Mouse (Mus musculus) G1E (cell line): ENCODE measurements around the gene 1700066M21Rik. TPM values are rescaled to one million over a fixed set of nuclear protein-coding genes. Genes with fewer than 3 reads are reported as not detected.
A peak's percentile ranks its signal among the peaks of the same experiment; 100 is the strongest.

Experiments
- ATAC-seq: 2 replicates; pipeline ENCODE4 v1.8.0; 2016; ENCODE audit warnings: mild to moderate bottlenecking; ENCODE audit not compliant: insufficient number of reproducible peaks, poor library complexity, low FRiP score, severe bottlenecking; ENCODE audit errors: extremely low read depth
- DNase-seq: peaks from one replicate; pipeline ENCODE4 v3.0.0; 2012; ENCODE audit warnings: low spot score
- H3K27me3 ChIP-seq: 2 replicates; pipeline ENCODE4 v1.6.1; 2012; ENCODE audit warnings: mild to moderate bottlenecking, low read length, inconsistent platforms; ENCODE audit not compliant: insufficient read depth
- H3K36me3 ChIP-seq: replicated peaks from 2 replicates; pipeline ENCODE3; 2012; ENCODE audit warnings: mild to moderate bottlenecking, inconsistent platforms
- H3K4me1 ChIP-seq: 2 replicates; pipeline ENCODE4 v1.6.1; 2012; ENCODE audit warnings: low read depth, low read length, inconsistent platforms, mixed read lengths; ENCODE audit not compliant: insufficient read depth
- H3K4me3 ChIP-seq: 2 replicates; pipeline ENCODE4 v1.5.1; 2012; ENCODE audit warnings: low read depth, mild to moderate bottlenecking, inconsistent platforms, low read length, moderate library complexity, mixed read lengths
- H3K9me3 ChIP-seq: replicated peaks from 2 replicates; pipeline ENCODE4 v1.6.1; 2012; ENCODE audit warnings: inconsistent platforms
- CTCF ChIP-seq: IDR thresholded peaks from 2 replicates; pipeline ENCODE4 v1.5.1; 2012; ENCODE audit warnings: low read depth, low read length, inconsistent platforms, mixed read lengths
- GATA1 ChIP-seq: IDR thresholded peaks from 2 replicates; pipeline ENCODE4 v1.6.1; 2012; ENCODE audit warnings: borderline replicate concordance, low read length, inconsistent platforms, mixed read lengths
- GATA2 ChIP-seq: IDR thresholded peaks from 2 replicates; pipeline ENCODE4 v1.6.1; 2012; ENCODE audit warnings: low read depth, low read length, inconsistent platforms, borderline replicate concordance
- POLR2AphosphoS5 ChIP-seq: IDR thresholded peaks from 2 replicates; pipeline ENCODE4 v1.6.1; 2012; ENCODE audit warnings: low read depth, low read length, inconsistent platforms; ENCODE audit not compliant: insufficient replicate concordance
- TAL1 ChIP-seq: conservative IDR thresholded peaks from 2 replicates; pipeline ENCODE4 v1.6.1; 2012; ENCODE audit warnings: low read depth, low read length, inconsistent platforms, mixed read lengths
- polyA plus RNA-seq: library from polyadenylated mRNA; stranded (reverse); fragments of >175 nt; gene quantifications from 2 replicates; pipeline ENCODE4 v1.2.3, GENCODE M21; 2012
- total RNA-seq, 2 experiments: library from RNA; stranded (forward) in 1 of 2; stranded (reverse) in 1 of 2; fragments of 200-1000 nt in 1 of 2; fragments of >200 nt in 1 of 2; fragmentation: Nextera tagmentation in 1 of 2; gene quantifications; 2 replicates each; pipeline ENCODE4 v1.2.3; 2014 to 2017

Gene 1700066M21Rik
- total and polyA plus RNA-seq, 3 experiments: 14.6 to 27.2 (median 25.5) TPM

GRCm38 (mm10) chr1:57369111-57369510 lies 8.3 kb upstream of the 1700066M21Rik start:
- Histone ChIP-seq H3K9me3 (no peaks in the 10 kb centered on the region; the same call in 1 of the 2 replicates), H3K27me3 (no peaks in the 10 kb centered on the region), H3K4me1 (0 out of 2 replicates have a peak, but pooled peaks cover 4% of the 10 kb centered on the region), H3K4me3 (no peak overlapping the region), H3K36me3 (peaks cover 14% of the 10 kb centered on the region)
- DNase-seq (no peak), ATAC-seq (no peak)
- TF ChIP-seq TAL1 (no peak), POLR2AphosphoS5 (no peak), GATA1 (no peak)

GRCm38 (mm10) chr1:57370451-57370850 lies 7.0 kb upstream of the 1700066M21Rik start:
- no peak overlapping the region for H3K4me3 ChIP-seq
- no peaks in the 10 kb centered on the region for H3K27me3 ChIP-seq
- no peaks in the 10 kb centered on the region; the same call in 1 of the 2 replicates for H3K9me3 ChIP-seq
- peaks cover 18% of the 10 kb centered on the region for H3K36me3 ChIP-seq
- no peak for TF ChIP-seq POLR2AphosphoS5
- TF ChIP-seq GATA2: no peak
- TF ChIP-seq TAL1: no peak
- TF ChIP-seq GATA1: no peak
- TF ChIP-seq CTCF: no peak
- no peak for DNase-seq
- peaks cover 8% of the 10 kb centered on the region for H3K4me1 ChIP-seq
- ATAC-seq: no peak

- Histone ChIP-seq H3K9me3 (no peaks in the 10 kb centered on the region; the same call in 1 of the 2 replicates), H3K36me3 (peaks cover 29% of the 10 kb centered on the region), H3K4me3 (no peak overlapping the region), H3K27me3 (no peaks in the 10 kb centered on the region), H3K4me1 (peaks cover 37% of the 10 kb centered on the region)
- TF ChIP-seq GATA2 (no peak), CTCF (no peak), POLR2AphosphoS5 (no peak), GATA1 (no peak), TAL1 (no peak)
- DNase-seq: peak; percentile 20
- ATAC-seq: no peak
Measured at GRCm38 (mm10) chr1:57375276-57375675, 2.1 kb upstream of the 1700066M21Rik start.

GRCm38 (mm10) chr1:57376806-57377205 lies 614 bp upstream of the 1700066M21Rik start:
- no peak for TF ChIP-seq POLR2AphosphoS5
- no peak for TF ChIP-seq TAL1
- no peak for TF ChIP-seq GATA2
- no peak for TF ChIP-seq CTCF
- TF ChIP-seq GATA1: no peak
- Histone ChIP-seq H3K36me3 (peaks cover 36% of the 10 kb centered on the region), H3K27me3 (no peaks in the 10 kb centered on the region), H3K9me3 (no peaks in the 10 kb centered on the region; the same call in 1 of the 2 replicates), H3K4me3 (peak overlapping the region; percentile 95), H3K4me1 (peaks cover 37% of the 10 kb centered on the region)
- ATAC-seq (no peak), DNase-seq (peak; percentile 15)

- Histone ChIP-seq H3K9me3 (no peaks in the 10 kb centered on the region), H3K4me1 (no peaks in the 10 kb centered on the region), H3K27me3 (no peaks in the 10 kb centered on the region), H3K36me3 (peaks cover 47% of the 10 kb centered on the region), H3K4me3 (no peak overlapping the region)
- TF ChIP-seq POLR2AphosphoS5 (no peak), GATA1 (no peak), TAL1 (no peak), GATA2 (no peak), CTCF (no peak)
- DNase-seq: no peak
- ATAC-seq: no peak
Measured at GRCm38 (mm10) chr1:57386519-57386918, 9.1 kb downstream of the 1700066M21Rik start.

GRCm38 (mm10) chr1:57387876-57388275 lies 10.5 kb downstream of the 1700066M21Rik start:
- H3K4me3 ChIP-seq: no peak overlapping the region
- H3K36me3 ChIP-seq: peaks cover 59% of the 10 kb centered on the region
- H3K4me1 ChIP-seq: no peaks in the 10 kb centered on the region
- H3K27me3 ChIP-seq: no peaks in the 10 kb centered on the region
- ATAC-seq (no peak), DNase-seq (no peak)
- H3K9me3 ChIP-seq: no peaks in the 10 kb centered on the region
- no peak for TF ChIP-seq TAL1
- no peak for TF ChIP-seq GATA1
- TF ChIP-seq POLR2AphosphoS5: no peak
- TF ChIP-seq GATA2: no peak
- no peak for TF ChIP-seq CTCF
